Mouse (Mus musculus): ENCODE measurements around the gene Crebrf. TPM values are rescaled to one million over a fixed set of nuclear protein-coding genes. Genes with fewer than 3 reads are reported as not detected.

Crebrf gene
- total and polyA plus RNA-seq, 3 experiments = 1.3 to 3.8 TPM; not detected in 1

- TF ChIP-seq KAT2A (conservative IDR thresholded peaks at IDR 0.05; ENCODE audit: low read depth, low read length) = no peak
- TF ChIP-seq GATA1 (IDR thresholded peaks at IDR 0.05; ENCODE audit: low read depth, low read length) = no peak
- TF ChIP-seq ZKSCAN1 (IDR thresholded peaks at IDR 0.05; ENCODE audit: low read depth, low read length) = no peak
- no peak for TF ChIP-seq ETS1 (IDR thresholded peaks at IDR 0.05; ENCODE audit: low read depth, low read length)
Observed at GRCm38 (mm10) chr17:26681276-26681675, 34.2 kb upstream of the Crebrf start (continued).

GRCm38 (mm10) chr17:26686334-26687000 lies 29.0 kb upstream of the Crebrf start:
- Histone ChIP-seq H3K79me2 (ENCODE audit: control insufficient read depth, insufficient read depth, low read length, poor library complexity) (peaks cover under 1% of the 10 kb centered on the region), H3K27me3 (ENCODE audit: control insufficient read depth in 1 of 2, insufficient read depth in 2 of 2, low read length in 2 of 2) (no peaks in the 10 kb centered on the region), H3K27ac (ENCODE audit: control insufficient read depth, low read depth, low read length) (no peak overlapping the region), H3K36me3 (ENCODE audit: control insufficient read depth in 1 of 2, insufficient read depth in 2 of 2, low read length in 2 of 2) (peaks cover 8 to 20% of the 10 kb centered on the region in 2 experiments), H3K4me1 (ENCODE audit: control insufficient read depth in 1 of 2, insufficient read depth in 2 of 2, low read length in 2 of 2) (peaks cover 6 to 23% of the 10 kb centered on the region in 2 experiments), H3K9ac (ENCODE audit: control insufficient read depth, low read depth, low read length, poor library complexity, severe bottlenecking) (no peak overlapping the region), H3K9me3 (replicated peaks; ENCODE audit: insufficient read depth, low read length) (no peaks in the 10 kb centered on the region), H3K4me3 (ENCODE audit: control insufficient read depth in 1 of 2, insufficient read depth in 1 of 2, low read depth in 2 of 2, low read length in 2 of 2) (no peak overlapping the region)
- TF ChIP-seq GATA1 (IDR thresholded peaks at IDR 0.05; ENCODE audit: low read depth, low read length) (no peak), RAD21 (IDR thresholded peaks at IDR 0.05; ENCODE audit: low read depth, low read length) (no peak), ZMIZ1 (IDR thresholded peaks at IDR 0.05; ENCODE audit: low read depth, low read length) (no peak), HCFC1 (IDR thresholded peaks at IDR 0.05; ENCODE audit: low read depth, low read length) (no peak), TAL1 (IDR thresholded peaks at IDR 0.05; ENCODE audit: low read length) (no peak), TCF12 (IDR thresholded peaks at IDR 0.05; ENCODE audit: low read depth, low read length) (0 out of 2 replicates have a peak, but pooled peaks have one; percentile 11), TBP (IDR thresholded peaks at IDR 0.05; ENCODE audit: low read depth, low read length) (no peak), KAT2A (conservative IDR thresholded peaks at IDR 0.05; ENCODE audit: low read depth, low read length) (no peak), POLR2A (IDR thresholded peaks at IDR 0.05; ENCODE audit: control insufficient read depth in 1 of 2, insufficient read depth in 1 of 2, low read depth in 1 of 2, low read length in 2 of 2, poor library complexity in 1 of 2) (no peak), SMC3 (IDR thresholded peaks at IDR 0.05; ENCODE audit: low read depth, low read length) (no peak), MAX (IDR thresholded peaks at IDR 0.05; ENCODE audit: low read length) (no peak), ETS1 (IDR thresholded peaks at IDR 0.05; ENCODE audit: low read depth, low read length) (peak; percentile 10; the same call in 1 of the 2 replicates), UBTF (IDR thresholded peaks at IDR 0.05; ENCODE audit: borderline replicate concordance, insufficient read depth, low read depth, low read length) (no peak), ZKSCAN1 (IDR thresholded peaks at IDR 0.05; ENCODE audit: low read depth, low read length) (no peak), EP300 (IDR thresholded peaks at IDR 0.05; ENCODE audit: low read depth in 1 of 2, low read length in 2 of 2) (0 out of 4 replicates have a peak, but pooled peaks of 1 of the 2 experiments have one; percentile 29), USF2 (IDR thresholded peaks at IDR 0.05; ENCODE audit: borderline replicate concordance in 1 of 2, insufficient read depth in 1 of 2, low read depth in 1 of 2, low read length in 2 of 2) (no peak), CTCF (IDR thresholded peaks at IDR 0.05 in 2 of 3, conservative IDR thresholded peaks at IDR 0.05 in 1 of 3; ENCODE audit: control insufficient read depth in 1 of 3, insufficient read depth in 1 of 3, low read depth in 2 of 3, low read length in 3 of 3, poor library complexity in 1 of 3, severe bottlenecking in 1 of 3) (no peak), RCOR1 (IDR thresholded peaks at IDR 0.05; ENCODE audit: low read depth, low read length) (no peak)
- no peak for DNase-seq (ENCODE audit: low read depth, low spot score)

All from MEL (cell line).